Mouse (Mus musculus) testis, adult 2 months (tissue): ENCODE results near the gene Rps19bp1.

ENCODE experiments used
- CTCF ChIP-seq: fragments of 200-500 bp; IDR thresholded peaks from 2 replicates; pipeline ENCODE4 v1.5.1; 2012; ENCODE audit warnings: low read depth, mild to moderate bottlenecking, inconsistent platforms, low read length, moderate library complexity; ENCODE audit not compliant: control insufficient read depth, insufficient read depth, insufficient replicate concordance
- POLR2A ChIP-seq: fragments of 200-500 bp; IDR thresholded peaks from 2 replicates; pipeline ENCODE4 v1.6.1; 2012; ENCODE audit warnings: low read depth, mild to moderate bottlenecking, inconsistent platforms, low read length, moderate library complexity; ENCODE audit not compliant: control insufficient read depth

GRCm38 (mm10) chr15:80277625-80278024, 13.5 kb upstream of the Rps19bp1 start:
- TF ChIP-seq CTCF (no peak), POLR2A (no peak)
